Mouse (Mus musculus) MEL (cell line): ENCODE measurements around the gene Ap3d1. TPM values are rescaled to one million over a fixed set of nuclear protein-coding genes. Genes with fewer than 3 reads are reported as not detected.

ENCODE experiments used
- DNase-seq: peaks from one replicate; pipeline ENCODE4 v3.0.0; 2011; ENCODE audit warnings: low read depth, low spot score
- H3K27ac ChIP-seq: 2 replicates; pipeline ENCODE4 v1.5.1; 2012; ENCODE audit warnings: low read depth, mild to moderate bottlenecking, control low read depth, low read length, moderate library complexity; ENCODE audit not compliant: control insufficient read depth
- H3K27me3 ChIP-seq, 2 experiments: fragments of 150-350 bp in 1 of 2; sonication (generic) in 1 of 2; 2 replicates each; pipeline ENCODE4 v1.6.1; 2012; ENCODE audit warnings: low read length in 2 of 2, mild to moderate bottlenecking in 2 of 2, improper control_type of control experiment in 1 of 2, moderate library complexity in 1 of 2; ENCODE audit not compliant: insufficient read depth in 2 of 2, control insufficient read depth in 1 of 2
- H3K36me3 ChIP-seq, 2 experiments: 2 replicates each; pipeline ENCODE4 v1.6.1; 2012 to 2014; ENCODE audit warnings: low read length in 2 of 2, improper control_type of control experiment in 1 of 2, inconsistent platforms in 1 of 2, mild to moderate bottlenecking in 1 of 2; ENCODE audit not compliant: insufficient read depth in 2 of 2, control insufficient read depth in 1 of 2
- H3K4me1 ChIP-seq, 2 experiments: fragments of 150-350 bp in 1 of 2; sonication (generic) in 1 of 2; 2 replicates each; pipeline ENCODE4 v1.6.1; 2012; ENCODE audit warnings: low read length in 2 of 2, improper control_type of control experiment in 1 of 2, mild to moderate bottlenecking in 1 of 2; ENCODE audit not compliant: insufficient read depth in 2 of 2, control insufficient read depth in 1 of 2
- H3K4me3 ChIP-seq, 2 experiments: fragments of 150-350 bp in 1 of 2; sonication (generic) in 1 of 2; 2 replicates each; pipeline ENCODE4 v1.5.1; 2012; ENCODE audit warnings: low read depth in 2 of 2, low read length in 2 of 2, mild to moderate bottlenecking in 2 of 2, moderate library complexity in 2 of 2, control low read depth in 1 of 2, improper control_type of control experiment in 1 of 2; ENCODE audit not compliant: control insufficient read depth in 1 of 2, insufficient read depth in 1 of 2
- H3K79me2 ChIP-seq: 2 replicates; pipeline ENCODE4 v1.6.1; 2012; ENCODE audit warnings: mild to moderate bottlenecking, low read length, moderate library complexity; ENCODE audit not compliant: control insufficient read depth, poor library complexity, insufficient read depth
- H3K9ac ChIP-seq: 2 replicates; pipeline ENCODE4 v1.6.1; 2012; ENCODE audit warnings: low read depth, mild to moderate bottlenecking, control low read depth, low read length, moderate library complexity; ENCODE audit not compliant: control insufficient read depth, poor library complexity, severe bottlenecking
- H3K9me3 ChIP-seq: fragments of 150-350 bp; sonication (generic); replicated peaks from 2 replicates; pipeline ENCODE4 v1.6.1; 2012; ENCODE audit warnings: mild to moderate bottlenecking, low read length, improper control_type of control experiment, moderate library complexity; ENCODE audit not compliant: insufficient read depth
- CHD2 ChIP-seq: IDR thresholded peaks from 2 replicates; pipeline ENCODE4 v1.6.1; 2011; ENCODE audit warnings: low read length, improper control_type of control experiment
- ELF1 ChIP-seq: IDR thresholded peaks from 2 replicates; pipeline ENCODE4 v1.6.1; 2014; ENCODE audit warnings: low read depth, mild to moderate bottlenecking, inconsistent platforms, low read length, improper control_type of control experiment, moderate library complexity
- ETS1 ChIP-seq: IDR thresholded peaks from 2 replicates; pipeline ENCODE4 v1.6.1; 2012; ENCODE audit warnings: low read depth, mild to moderate bottlenecking, inconsistent platforms, low read length, improper control_type of control experiment, moderate library complexity
- HCFC1 ChIP-seq: IDR thresholded peaks from 2 replicates; pipeline ENCODE4 v1.6.1; 2012; ENCODE audit warnings: low read depth, mild to moderate bottlenecking, inconsistent platforms, low read length, improper control_type of control experiment, moderate library complexity
- MAX ChIP-seq: IDR thresholded peaks from 2 replicates; pipeline ENCODE4 v1.6.1; 2011; ENCODE audit warnings: low read length, improper control_type of control experiment
- MEF2A ChIP-seq: IDR thresholded peaks from 2 replicates; pipeline ENCODE4 v1.6.1; 2014; ENCODE audit warnings: low read depth, mild to moderate bottlenecking, inconsistent platforms, low read length, improper control_type of control experiment; ENCODE audit not compliant: poor library complexity, insufficient replicate concordance, severe bottlenecking; ENCODE audit errors: extremely low read depth
- MXI1 ChIP-seq: IDR thresholded peaks from 2 replicates; pipeline ENCODE4 v1.6.1; 2011; ENCODE audit warnings: mild to moderate bottlenecking, low read depth, low read length, improper control_type of control experiment
- NELFE ChIP-seq: IDR thresholded peaks from 2 replicates; pipeline ENCODE4 v1.6.1; 2011; ENCODE audit warnings: low read depth, low read length, improper control_type of control experiment
- NRF1 ChIP-seq: IDR thresholded peaks from 2 replicates; pipeline ENCODE4 v1.6.1; 2014; ENCODE audit warnings: low read depth, mild to moderate bottlenecking, inconsistent platforms, low read length, improper control_type of control experiment, moderate library complexity; ENCODE audit not compliant: poor library complexity, insufficient read depth, severe bottlenecking
- POLR2A ChIP-seq, 2 experiments: IDR thresholded peaks; 2 replicates each; pipeline ENCODE4 v1.6.1; 2011 to 2012; ENCODE audit warnings: low read length in 2 of 2, mild to moderate bottlenecking in 2 of 2, control low read depth in 1 of 2, improper control_type of control experiment in 1 of 2, low read depth in 1 of 2, moderate library complexity in 1 of 2; ENCODE audit not compliant: control insufficient read depth in 1 of 2, insufficient read depth in 1 of 2, poor library complexity in 1 of 2
- POLR2AphosphoS5 ChIP-seq: IDR thresholded peaks from 2 replicates; pipeline ENCODE4 v1.6.1; 2012; ENCODE audit warnings: low read depth, borderline replicate concordance, mild to moderate bottlenecking, inconsistent platforms, low read length, moderate library complexity, mixed read lengths
- RAD21 ChIP-seq: IDR thresholded peaks from 2 replicates; pipeline ENCODE4 v1.6.1; 2011; ENCODE audit warnings: mild to moderate bottlenecking, low read depth, low read length, improper control_type of control experiment
- RCOR1 ChIP-seq: IDR thresholded peaks from 2 replicates; pipeline ENCODE4 v1.6.1; 2012; ENCODE audit warnings: low read depth, mild to moderate bottlenecking, inconsistent platforms, low read length, improper control_type of control experiment
- SIN3A ChIP-seq: IDR thresholded peaks from 2 replicates; pipeline ENCODE4 v1.6.1; 2012; ENCODE audit warnings: low read length, improper control_type of control experiment, inconsistent platforms
- SMC3 ChIP-seq: IDR thresholded peaks from 2 replicates; pipeline ENCODE4 v1.6.1; 2011; ENCODE audit warnings: low read depth, low read length, improper control_type of control experiment
- TBP ChIP-seq: IDR thresholded peaks from 2 replicates; pipeline ENCODE4 v1.8.0; 2011; ENCODE audit warnings: low read depth, low read length, improper control_type of control experiment
- TCF12 ChIP-seq: IDR thresholded peaks from 2 replicates; pipeline ENCODE4 v1.6.1; 2014; ENCODE audit warnings: low read depth, mild to moderate bottlenecking, inconsistent platforms, low read length, improper control_type of control experiment, moderate library complexity
- USF1 ChIP-seq: IDR thresholded peaks from 2 replicates; pipeline ENCODE4 v1.6.1; 2014; ENCODE audit warnings: low read depth, mild to moderate bottlenecking, inconsistent platforms, low read length, improper control_type of control experiment, moderate library complexity
- ZKSCAN1 ChIP-seq: IDR thresholded peaks from 2 replicates; pipeline ENCODE4 v1.6.1; 2012; ENCODE audit warnings: low read depth, mild to moderate bottlenecking, inconsistent platforms, low read length, improper control_type of control experiment, moderate library complexity
- ZMIZ1 ChIP-seq: IDR thresholded peaks from 2 replicates; pipeline ENCODE4 v1.6.1; 2012; ENCODE audit warnings: low read depth, mild to moderate bottlenecking, inconsistent platforms, low read length, improper control_type of control experiment, moderate library complexity
- ZNF384 ChIP-seq: IDR thresholded peaks from 2 replicates; pipeline ENCODE4 v1.6.1; 2012; ENCODE audit warnings: low read depth, mild to moderate bottlenecking, inconsistent platforms, low read length, improper control_type of control experiment
- polyA plus RNA-seq, 2 experiments: library from polyadenylated mRNA; stranded (reverse) in 1 of 2; unstranded in 1 of 2; fragments of >175 nt in 1 of 2; fragments of >200 nt in 1 of 2; gene quantifications; 2 replicates each; pipeline versions ENCODE4 v1.2.1 to v1.2.4; 2012; ENCODE audit warnings: low replicate concordance in 2 of 2, low read depth in 1 of 2; ENCODE audit not compliant: insufficient read length in 2 of 2, insufficient read depth in 1 of 2, missing spikeins in 1 of 2
- total RNA-seq: library from RNA; depleted of rRNA; stranded (reverse); fragments of 300-350 nt; gene quantifications from 2 replicates; pipeline ENCODE4 v1.2.3, GENCODE M21; 2012

The Ap3d1 gene
- total and polyA plus RNA-seq, 3 experiments, result 32.7 to 260 (median 54.5) TPM

DNA sequence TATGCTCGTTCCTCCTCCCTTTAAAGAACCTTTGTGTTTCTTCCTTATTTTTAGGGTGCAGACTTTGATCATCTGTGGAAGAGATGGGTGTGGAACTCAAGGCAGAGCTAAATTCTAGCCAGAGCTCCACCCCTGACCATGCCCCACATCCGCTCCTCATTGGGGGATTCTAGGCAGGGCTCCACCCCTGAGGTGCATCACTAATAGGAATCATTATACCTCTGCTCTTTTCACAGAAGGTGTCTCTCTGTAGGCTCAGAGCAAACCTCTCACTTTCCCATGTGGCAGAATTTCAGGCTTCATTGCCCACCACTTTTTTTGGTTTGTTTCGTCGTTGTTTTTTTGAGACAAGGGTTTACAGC lies 83.2 kb downstream of the Ap3d1 start:
- H3K27me3 ChIP-seq, result no peaks in the 10 kb centered on the region
- peak overlapping the region; percentile 81 for H3K27ac ChIP-seq
- peaks cover 6 to 30% of the 10 kb centered on the region in 2 experiments for H3K4me1 ChIP-seq
- DNase-seq, result peak; percentile 92
- H3K79me2 ChIP-seq, result peaks cover 8% of the 10 kb centered on the region
- peak overlapping the region; percentile 67 for H3K9ac ChIP-seq
- H3K9me3 ChIP-seq, result no peaks in the 10 kb centered on the region
- H3K4me3 ChIP-seq, result peak overlapping the region; percentile 47 to 99
- TF ChIP-seq POLR2AphosphoS5 (no peak), ZKSCAN1 (no peak), NELFE (peak; percentile 68), MXI1 (no peak), RAD21 (no peak), SMC3 (no peak), ZNF384 (0 out of 2 replicates have a peak, but pooled peaks have one; percentile 9), POLR2A (IDR thresholded peaks at IDR 0.05; ENCODE audit: control insufficient read depth in 1 of 2, insufficient read depth in 1 of 2, low read depth in 1 of 2, low read length in 2 of 2, poor library complexity in 1 of 2) (peak in 1 of 2 experiments; percentile 64; a peak in 2 of 4 replicates), SIN3A (peak; percentile 60), ZMIZ1 (no peak), ETS1 (peak; percentile 38; the same call in 1 of the 2 replicates), MEF2A (no peak), TBP (peak; percentile 60; the same call in 1 of the 2 replicates), RCOR1 (no peak), TCF12 (peak; percentile 34; the same call in 1 of the 2 replicates), ELF1 (0 out of 2 replicates have a peak, but pooled peaks have one; percentile 37), HCFC1 (peak; percentile 39; the same call in 1 of the 2 replicates), CHD2 (no peak)
- peaks cover 0 to 11% of the 10 kb centered on the region in 2 experiments; a peak in 2 of 4 replicates for H3K36me3 ChIP-seq

DNA sequence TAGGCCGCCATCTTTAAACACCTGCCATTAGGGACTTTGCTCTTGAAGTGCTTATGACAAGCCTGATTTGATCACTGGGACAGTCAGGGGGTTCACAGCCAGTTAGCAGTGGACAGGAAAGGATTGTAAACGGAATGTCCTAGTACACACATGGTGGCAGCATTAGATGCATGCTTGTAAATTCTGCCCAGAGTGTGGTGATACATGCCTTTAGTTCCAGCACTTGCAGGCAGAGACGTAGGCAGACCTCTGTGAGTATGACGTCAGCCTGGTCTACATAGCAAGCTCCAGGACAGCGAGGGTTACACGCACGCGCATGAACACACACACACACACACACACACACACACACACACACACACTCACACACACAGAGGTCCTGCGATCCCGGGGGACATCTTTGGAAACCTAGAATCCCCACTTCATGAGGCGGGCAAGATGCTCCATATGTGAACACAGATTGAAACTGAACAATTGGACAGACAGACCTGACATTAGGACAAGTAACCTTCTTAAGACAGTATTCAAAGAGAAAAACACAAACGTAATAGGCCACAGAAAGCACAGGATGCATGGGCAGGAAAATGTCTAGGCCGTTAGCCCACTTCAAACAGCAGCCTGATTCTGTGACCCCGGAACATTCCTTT lies 83.7 kb downstream of the Ap3d1 start:
- peak; percentile 57 for TF ChIP-seq MXI1
- TF ChIP-seq HCFC1, result peak; percentile 49
- peak; percentile 28; the same call in 1 of the 2 replicates for TF ChIP-seq ZMIZ1
- peak; percentile 52 for TF ChIP-seq ETS1
- TF ChIP-seq NRF1, result peak; percentile 62
- peak; percentile 84 for TF ChIP-seq MAX
- no peak for TF ChIP-seq ZNF384
- no peak for TF ChIP-seq USF1
- peak overlapping the region; percentile 47 for H3K9ac ChIP-seq
- H3K27ac ChIP-seq, result peak overlapping the region; percentile 81
- H3K36me3 ChIP-seq, result peaks cover 0 to 9% of the 10 kb centered on the region in 2 experiments; a peak in 2 of 4 replicates
- DNase-seq, result peak; percentile 81
- no peaks in the 10 kb centered on the region for H3K9me3 ChIP-seq
- no peaks in the 10 kb centered on the region for H3K27me3 ChIP-seq
- H3K79me2 ChIP-seq, result peaks cover 8% of the 10 kb centered on the region
- H3K4me1 ChIP-seq, result peaks cover 3 to 25% of the 10 kb centered on the region in 2 experiments
- H3K4me3 ChIP-seq, result peak overlapping the region; percentile 27 to 40
